Mouse (Mus musculus) forebrain, embryonic 11.5 days (tissue): Measurements from ENCODE around the gene Zfp598. TPM values are rescaled to one million over a fixed set of nuclear protein-coding genes. Genes with fewer than 3 reads are reported as not detected.

Experiments used
- ATAC-seq: fragments of 200-750 bp; cut with Nextera tagmentation; replicated peaks from 2 replicates; pipeline ENCODE4 v1.8.0; 2017; ENCODE audit warnings: moderate TSS enrichment; ENCODE audit not compliant: low FRiP score
- DNase-seq: peaks from one replicate; pipeline ENCODE4 v3.0.0-alpha.2; 2017; ENCODE audit warnings: low spot score
- H3K27ac ChIP-seq: fragments of 300-500 bp; sonication (generic); 2 replicates; pipeline ENCODE4 v1.5.1; 2014; ENCODE audit warnings: low read depth, low read length
- H3K27me3 ChIP-seq: fragments of 300-500 bp; sonication (generic); 2 replicates; pipeline ENCODE4 v1.6.1; 2014; ENCODE audit warnings: mild to moderate bottlenecking, low read length, mixed read lengths; ENCODE audit not compliant: control insufficient read depth, insufficient read depth
- H3K36me3 ChIP-seq: fragments of 300-500 bp; sonication (generic); 2 replicates; pipeline ENCODE4 v1.6.1; 2014; ENCODE audit warnings: mild to moderate bottlenecking, low read length, moderate library complexity, mixed read lengths; ENCODE audit not compliant: control insufficient read depth, insufficient read depth
- H3K4me1 ChIP-seq: fragments of 300-500 bp; sonication (generic); replicated peaks from 2 replicates; pipeline ENCODE4 v1.6.1; 2014; ENCODE audit warnings: low read length, mixed read lengths; ENCODE audit not compliant: control insufficient read depth, insufficient read depth
- H3K4me2 ChIP-seq: fragments of 300-500 bp; sonication (generic); 2 replicates; pipeline ENCODE4 v1.6.1; 2014; ENCODE audit warnings: low read depth, mild to moderate bottlenecking, low read length, moderate library complexity, mixed read lengths; ENCODE audit not compliant: severe bottlenecking
- H3K4me3 ChIP-seq: fragments of 300-500 bp; sonication (generic); 2 replicates; pipeline ENCODE4 v1.5.1; 2014; ENCODE audit warnings: low read depth, low read length
- H3K9ac ChIP-seq: fragments of 300-500 bp; sonication (generic); 2 replicates; pipeline ENCODE4 v1.6.1; 2014; ENCODE audit warnings: low read length
- H3K9me3 ChIP-seq: fragments of 300-500 bp; sonication (generic); 2 replicates; pipeline ENCODE4 v1.6.1; 2016; ENCODE audit warnings: low read length, mixed read lengths; ENCODE audit not compliant: control insufficient read depth
- WGBS: fragments of 180-500 bp; shearing (Covaris S2); extraction: QIAGEN DNeasy Blood & Tissue Kit; methylation state at CpG from one replicate; pipeline ENCODE4 v1.1.7; 2014; 5-methylcytosine and 5-hydroxymethylcytosine counted together
- polyA plus RNA-seq: library from polyadenylated mRNA; unstranded; fragments of >200 nt; fragmentation: Nextera tagmentation; extraction: Ambion mirVana; gene quantifications from 2 replicates; pipeline ENCODE4 v1.2.1, GENCODE M21; 2014

Zfp598 gene
- polyA plus RNA-seq, 1 experiment from 2014 or later, result 37.6 TPM

DNA sequence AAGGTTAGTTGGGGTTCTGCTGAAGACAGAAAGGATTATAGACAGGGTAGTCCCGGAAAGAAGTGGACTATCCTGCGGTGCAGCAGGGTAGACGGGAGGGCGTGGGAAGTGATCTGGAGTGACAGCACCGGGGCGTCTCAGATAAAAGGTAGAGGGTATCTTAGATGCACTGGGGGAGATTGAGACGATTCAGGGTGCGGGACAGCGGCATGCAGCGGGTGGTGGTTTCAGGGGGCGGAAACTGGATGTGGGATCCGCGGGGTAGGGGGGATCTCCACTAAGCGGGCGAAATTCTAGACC lies 54.3 kb downstream of the Zfp598 start:
- H3K9me3 ChIP-seq, result no peaks in the 10 kb centered on the region
- no peaks in the 10 kb centered on the region for H3K27me3 ChIP-seq
- peaks cover 13% of the 10 kb centered on the region for H3K4me1 ChIP-seq
- peak overlapping the region; percentile 86 for H3K4me2 ChIP-seq
- peak overlapping the region; percentile 86 for H3K9ac ChIP-seq
- 0 out of 2 replicates have a peak overlapping the region, but pooled peaks have one; percentile 31 for H3K27ac ChIP-seq
- DNase-seq (no peak), ATAC-seq (no peak)
- 0% methylated on average over 15 of the region's 15 CpGs for WGBS
- H3K4me3 ChIP-seq, result peak overlapping the region; percentile 84
- H3K36me3 ChIP-seq, result peaks cover 3% of the 10 kb centered on the region

DNA sequence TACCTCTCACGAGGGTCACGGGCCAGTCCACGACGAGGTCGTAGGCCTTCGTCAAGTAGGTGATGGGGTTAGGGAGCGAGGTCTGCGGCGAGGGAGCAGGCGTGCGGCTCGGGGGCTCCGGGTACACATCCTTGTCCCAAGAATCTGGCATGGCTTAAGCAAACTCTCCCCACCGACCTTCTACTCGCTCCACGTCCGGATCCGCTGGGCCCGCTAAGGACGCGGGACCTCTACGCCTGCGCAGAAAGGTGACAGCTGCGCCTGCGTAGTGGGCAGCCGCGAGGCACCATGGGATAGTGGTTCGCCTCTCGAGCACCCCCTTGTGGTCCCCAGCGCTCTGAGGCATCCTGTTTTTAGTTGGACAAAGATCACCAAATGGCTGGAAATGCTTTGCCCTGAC lies 54.7 kb downstream of the Zfp598 start, which contains the start of gene Ndufb10:
Gene Ndufb10, minus strand, starts transcription at position 295 of the 400 bp plus-strand sequence.
- Histone ChIP-seq H3K4me3 (peak within 1 kb of the TSS; percentile 84), H3K27me3 (no peaks in the 10 kb centered on the region), H3K4me1 (peaks cover 13% of the 10 kb centered on the region), H3K9ac (peak within 1 kb of the TSS; percentile 86), H3K27ac (peak within 1 kb of the TSS; percentile 46; the same call in 1 of the 2 replicates), H3K9me3 (no peaks in the 10 kb centered on the region), H3K36me3 (peaks cover 3% of the 10 kb centered on the region), H3K4me2 (peak within 1 kb of the TSS; percentile 86)
- DNase-seq (peak; percentile 98), ATAC-seq (peak; percentile 71)
- WGBS, result 0% methylated on average over 30 of the region's 30 CpGs

DNA sequence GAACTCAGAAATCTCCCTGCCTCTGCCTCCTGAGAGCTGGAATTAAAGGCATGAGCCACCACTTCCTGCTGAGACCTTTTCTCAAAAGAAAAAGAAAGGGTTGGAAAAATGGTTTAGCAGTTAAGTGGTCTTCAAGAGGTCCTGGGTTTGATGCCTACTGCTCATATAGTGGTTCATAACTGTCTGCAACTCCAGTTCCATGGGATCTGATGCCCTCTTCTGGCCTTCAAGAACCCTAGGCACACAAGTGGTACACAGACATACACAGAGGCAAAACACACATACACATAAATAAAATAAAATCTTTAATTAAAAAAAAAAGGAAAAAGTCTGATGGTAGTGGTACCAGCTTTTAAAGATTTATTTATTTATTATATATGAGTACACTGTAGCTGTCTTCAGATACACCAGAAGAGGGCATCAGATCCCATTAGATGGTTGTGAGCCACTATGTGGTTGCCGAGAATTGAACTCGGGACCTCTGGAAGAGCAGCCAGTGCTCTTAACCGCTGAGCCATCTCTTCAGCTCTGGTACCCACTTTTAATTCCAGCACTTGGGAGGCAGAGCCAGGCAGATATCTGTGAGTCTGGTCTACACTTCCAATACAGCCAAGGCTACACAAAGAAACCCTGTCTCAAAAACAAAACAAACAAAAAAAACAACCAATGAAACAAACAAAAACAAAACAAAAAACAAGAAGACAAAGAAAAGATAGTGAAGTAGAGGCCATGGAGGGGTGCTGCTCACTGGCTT lies 56.3 kb downstream of the Zfp598 start:
- Histone ChIP-seq H3K27me3 (no peaks in the 10 kb centered on the region), H3K4me1 (peaks cover 13% of the 10 kb centered on the region), H3K4me3 (no peak overlapping the region), H3K9me3 (no peaks in the 10 kb centered on the region), H3K36me3 (peaks cover 3% of the 10 kb centered on the region), H3K9ac (no peak overlapping the region), H3K4me2 (no peak overlapping the region), H3K27ac (no peak overlapping the region)
- no peak for ATAC-seq
- DNase-seq, result no peak
- 80% methylated on average over 3 of the region's 3 CpGs for WGBS

DNA sequence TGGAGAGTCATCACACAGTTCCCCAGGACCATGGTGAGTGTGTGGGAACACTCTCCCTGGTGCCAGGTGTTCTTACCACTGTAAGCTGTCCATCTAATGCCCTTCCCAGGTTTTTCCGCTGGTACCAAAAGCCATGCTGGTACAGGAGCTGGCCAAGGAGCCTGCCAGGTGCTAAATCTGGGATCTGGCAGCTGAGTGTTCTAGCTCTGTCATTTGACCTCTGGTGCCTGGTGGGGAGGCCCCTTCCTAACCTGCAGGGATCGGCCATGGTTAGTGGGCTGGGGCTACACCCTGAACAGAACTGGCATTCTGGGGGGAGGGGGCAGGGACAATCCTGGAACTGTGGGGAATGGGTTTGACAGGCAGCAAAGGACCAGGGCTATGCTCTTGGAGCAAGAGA lies 58.1 kb downstream of the Zfp598 start, which contains the start of gene Rpl3l:
Gene Rpl3l, plus strand, starts transcription at position 203 of the 400 bp plus-strand sequence.
- DNase-seq, result no peak
- no peak within 1 kb of the TSS for H3K9ac ChIP-seq
- H3K27ac ChIP-seq, result no peak within 1 kb of the TSS
- no peaks in the 10 kb centered on the region for H3K27me3 ChIP-seq
- no peaks in the 10 kb centered on the region for H3K36me3 ChIP-seq
- WGBS, result 88% methylated on average over 2 of the region's 2 CpGs
- H3K9me3 ChIP-seq, result no peaks in the 10 kb centered on the region
- no peak for ATAC-seq
- no peak within 1 kb of the TSS for H3K4me2 ChIP-seq
- no peak within 1 kb of the TSS for H3K4me3 ChIP-seq
- peaks cover 6% of the 10 kb centered on the region for H3K4me1 ChIP-seq

DNA sequence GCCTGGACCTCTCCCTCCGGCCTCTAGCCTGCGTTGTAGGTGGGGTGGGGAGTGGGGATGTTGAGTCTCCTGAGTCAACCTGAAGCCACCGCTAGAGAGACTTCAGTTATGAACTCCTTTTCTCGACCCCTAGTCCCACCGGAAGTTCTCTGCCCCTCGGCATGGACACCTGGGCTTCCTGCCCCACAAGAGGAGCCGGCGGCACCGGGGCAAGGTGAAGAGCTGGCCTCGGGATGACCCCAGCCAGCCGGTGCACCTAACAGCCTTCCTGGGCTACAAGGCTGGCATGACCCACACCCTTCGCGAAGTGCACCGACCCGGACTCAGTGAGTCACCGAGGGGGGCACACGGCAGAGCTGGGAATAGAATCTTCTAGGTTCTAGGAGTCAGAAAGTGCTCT lies 58.7 kb downstream of the Zfp598 start:
- H3K4me1 ChIP-seq, result peaks cover 4% of the 10 kb centered on the region
- H3K27me3 ChIP-seq, result no peaks in the 10 kb centered on the region
- no peaks in the 10 kb centered on the region for H3K9me3 ChIP-seq
- no peak overlapping the region for H3K4me2 ChIP-seq
- WGBS, result 79% methylated on average over 17 of the region's 17 CpGs
- H3K36me3 ChIP-seq, result no peaks in the 10 kb centered on the region
- no peak overlapping the region for H3K4me3 ChIP-seq
- ATAC-seq (no peak), DNase-seq (no peak)
- H3K27ac ChIP-seq, result no peak overlapping the region
- H3K9ac ChIP-seq, result no peak overlapping the region

DNA sequence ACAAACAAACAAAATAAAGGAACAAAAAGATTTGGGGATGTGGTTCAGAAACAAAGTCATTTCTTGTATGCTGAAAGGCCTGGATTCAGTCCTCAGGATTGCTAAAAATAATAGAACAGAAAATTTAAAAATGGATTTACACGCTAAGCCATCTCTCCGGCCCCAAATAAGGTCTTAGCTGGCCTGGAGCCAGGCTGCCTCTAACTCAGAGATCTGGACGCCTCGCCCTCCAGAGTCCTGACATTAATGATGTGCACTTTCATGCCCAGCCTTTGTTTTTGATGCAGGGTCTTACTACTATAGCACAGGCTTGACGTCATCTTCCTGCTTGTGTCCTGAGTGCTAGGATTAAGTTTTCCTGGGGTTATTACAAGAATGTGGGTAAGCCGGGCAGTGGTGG lies 59.6 kb downstream of the Zfp598 start:
- no peaks in the 10 kb centered on the region for H3K4me1 ChIP-seq
- no peaks in the 10 kb centered on the region for H3K36me3 ChIP-seq
- no peaks in the 10 kb centered on the region for H3K9me3 ChIP-seq
- H3K4me3 ChIP-seq, result no peak overlapping the region
- 89% methylated on average over 6 of the region's 6 CpGs for WGBS
- H3K27ac ChIP-seq, result no peak overlapping the region
- H3K4me2 ChIP-seq, result no peak overlapping the region
- DNase-seq (no peak), ATAC-seq (no peak)
- H3K9ac ChIP-seq, result no peak overlapping the region
- H3K27me3 ChIP-seq, result no peaks in the 10 kb centered on the region

DNA sequence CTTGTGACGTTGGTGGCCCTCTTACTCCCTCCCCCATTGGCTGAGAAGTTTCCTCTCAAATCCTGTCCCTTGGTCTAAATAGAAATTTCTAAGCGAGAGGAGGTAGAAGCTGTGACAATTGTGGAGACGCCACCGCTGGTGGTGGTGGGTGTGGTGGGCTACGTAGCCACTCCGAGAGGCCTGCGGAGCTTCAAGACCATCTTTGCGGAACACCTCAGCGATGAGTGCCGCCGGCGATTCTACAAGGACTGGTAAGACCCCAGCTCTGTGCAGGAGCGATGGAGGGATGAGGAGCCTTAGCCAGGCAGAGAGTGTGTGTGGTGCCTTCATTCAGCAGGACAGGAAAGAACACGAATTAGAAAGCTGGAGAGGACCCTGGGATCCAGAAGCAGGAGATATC lies 61.3 kb downstream of the Zfp598 start:
- Histone ChIP-seq H3K36me3 (no peaks in the 10 kb centered on the region), H3K4me2 (no peak overlapping the region), H3K27me3 (no peaks in the 10 kb centered on the region), H3K4me3 (no peak overlapping the region), H3K27ac (no peak overlapping the region), H3K9me3 (no peaks in the 10 kb centered on the region), H3K9ac (no peak overlapping the region), H3K4me1 (no peaks in the 10 kb centered on the region)
- ATAC-seq (no peak), DNase-seq (no peak)
- 82% methylated on average over 14 of the region's 14 CpGs for WGBS
